Mouse (Mus musculus) heart, adult 10 weeks (tissue): ENCODE results near the gene Gabpb2. TPM values are rescaled to one million over a fixed set of nuclear protein-coding genes. Genes with fewer than 3 reads are reported as not detected.

Experiments used
- polyA plus RNA-seq: library from polyadenylated mRNA; stranded (reverse); fragments of 350-450 nt; fragmentation: Illumina TruSeq; extraction: RNeasy Lipid Tissue Mini Kit (QIAGEN cat#74804); gene quantifications from one replicate; pipeline ENCODE4 v1.2.3, GENCODE M21; 2014; ENCODE audit warnings: low read depth, low replicate concordance

The Gabpb2 gene
- 15.5 TPM for polyA plus RNA-seq

GRCm38 (mm10) chr3:95217255-95218134, at the start of gene Gabpb2:
Gene Gabpb2 (minus strand): TSS chr3:95217916.

GRCm38 (mm10) chr3:95250783-95251424, 33.2 kb upstream of the Gabpb2 start, which contains the start of gene Bnipl:
Gene Bnipl (minus strand): TSS chr3:95251193.

GRCm38 (mm10) chr3:95241498-95241897, 23.8 kb upstream of the Gabpb2 start, which contains the start of gene Gm128:
Gene Gm128 (minus strand): TSS chr3:95241598.

GRCm38 (mm10) chr3:95231298-95232221, 13.8 kb upstream of the Gabpb2 start, which contains the start of gene Mllt11:
Gene Mllt11 (minus strand): TSS chr3:95232171.

GRCm38 (mm10) chr3:95228148-95228893, 10.6 kb upstream of the Gabpb2 start, which contains the start of gene Cdc42se1:
Gene Cdc42se1 (plus strand): TSS chr3:95228732.

GRCm38 (mm10) chr3:95159987-95160963, 57.4 kb downstream of the Gabpb2 start, which contains the start of gene Sema6c:
Gene Sema6c (plus strand): TSS chr3:95160457.

GRCm38 (mm10) chr3:95141952-95142616, 75.6 kb downstream of the Gabpb2 start, which contains the start of gene Tnfaip8l2:
Gene Tnfaip8l2 (minus strand): TSS chr3:95142360.

GRCm38 (mm10) chr3:95133680-95134101, 84.0 kb downstream of the Gabpb2 start, which contains the start of the genes Scnm1 and Lysmd1:
Gene Scnm1 (minus strand): TSS chr3:95134011.
Gene Lysmd1 (plus strand): TSS chr3:95134088.

Other genes with a start within 250 kb of the Gabpb2 start
- gene Pi4kb, start 243.2 kb downstream of the Gabpb2 start, polyA plus RNA-seq: 25.4 TPM
- gene Zfp687, start 202.5 kb downstream of the Gabpb2 start, polyA plus RNA-seq: 9.7 TPM
- 157 TPM for gene Psmd4, start 175.3 kb downstream of the Gabpb2 start, polyA plus RNA-seq
- 15.0 TPM for gene Pip5k1a, start 111.0 kb downstream of the Gabpb2 start, polyA plus RNA-seq
- 37.4 TPM for gene Vps72, start 106.9 kb downstream of the Gabpb2 start, polyA plus RNA-seq
- 31.7 TPM for gene Tmod4, start 93.4 kb downstream of the Gabpb2 start, polyA plus RNA-seq
- gene Scnm1, start 83.9 kb downstream of the Gabpb2 start, polyA plus RNA-seq: 55.1 TPM
- 8.4 TPM for gene Lysmd1, start 83.8 kb downstream of the Gabpb2 start, polyA plus RNA-seq
- 2.9 TPM for gene Tnfaip8l2, start 75.6 kb downstream of the Gabpb2 start, polyA plus RNA-seq
- gene Sema6c, start 57.5 kb downstream of the Gabpb2 start, polyA plus RNA-seq: 9.7 TPM
- gene Cdc42se1, start 10.8 kb upstream of the Gabpb2 start, polyA plus RNA-seq: 18.5 TPM
- 10.0 TPM for gene Mllt11, start 14.3 kb upstream of the Gabpb2 start, polyA plus RNA-seq
- not detected for gene Gm128, start 23.7 kb upstream of the Gabpb2 start, polyA plus RNA-seq
- not detected for gene Bnipl, start 33.3 kb upstream of the Gabpb2 start, polyA plus RNA-seq
- 24.4 TPM for gene Mindy1, start 63.4 kb upstream of the Gabpb2 start, polyA plus RNA-seq
- 27.0 TPM for gene Prune1, start 64.2 kb upstream of the Gabpb2 start, polyA plus RNA-seq
- 2.1 TPM for gene Anxa9, start 89.3 kb upstream of the Gabpb2 start, polyA plus RNA-seq
- 54.0 TPM for gene Cers2, start 96.9 kb upstream of the Gabpb2 start, polyA plus RNA-seq
- gene Setdb1, start 139.3 kb upstream of the Gabpb2 start, polyA plus RNA-seq: 12.5 TPM
- not detected for gene 4930558C23Rik, start 184.9 kb upstream of the Gabpb2 start, polyA plus RNA-seq
- 34.4 TPM for gene Arnt, start 216.5 kb upstream of the Gabpb2 start, polyA plus RNA-seq